Mouse (Mus musculus) heart, adult 9 months (tissue): ENCODE data around the gene Psmc5.

Experiments
- DNase-seq, 2 experiments: peaks; one replicate each; pipeline ENCODE4 v3.0.0; 2022; ENCODE audit warnings: low spot score in 2 of 2

The Psmc5 gene

GRCm38 (mm10) chr11:106306065-106306385, 50.1 kb downstream of the Psmc5 start:
- no peak for DNase-seq

GRCm38 (mm10) chr11:106306758-106307157, 50.8 kb downstream of the Psmc5 start:
- DNase-seq: no peak

GRCm38 (mm10) chr11:106307432-106307831, 51.5 kb downstream of the Psmc5 start:
- no peak for DNase-seq

- no peak for DNase-seq
Observed at GRCm38 (mm10) chr11:106308162-106308561, 52.2 kb downstream of the Psmc5 start.

- DNase-seq: no peak
Observed at GRCm38 (mm10) chr11:106310123-106310522, 54.2 kb downstream of the Psmc5 start.
